Mouse (Mus musculus) lung, postnatal 10 days (tissue): ENCODE results near the gene Frs2.

ENCODE experiments used
- DNase-seq: peaks from one replicate; pipeline ENCODE4 v3.0.0; 2021

Gene Frs2

GRCm38 (mm10) chr10:117148361-117149003 lies at the start of gene Frs2:
Gene Frs2, minus strand, starts transcription at chr10:117148534.
- peak; percentile 98 for DNase-seq

DNA sequence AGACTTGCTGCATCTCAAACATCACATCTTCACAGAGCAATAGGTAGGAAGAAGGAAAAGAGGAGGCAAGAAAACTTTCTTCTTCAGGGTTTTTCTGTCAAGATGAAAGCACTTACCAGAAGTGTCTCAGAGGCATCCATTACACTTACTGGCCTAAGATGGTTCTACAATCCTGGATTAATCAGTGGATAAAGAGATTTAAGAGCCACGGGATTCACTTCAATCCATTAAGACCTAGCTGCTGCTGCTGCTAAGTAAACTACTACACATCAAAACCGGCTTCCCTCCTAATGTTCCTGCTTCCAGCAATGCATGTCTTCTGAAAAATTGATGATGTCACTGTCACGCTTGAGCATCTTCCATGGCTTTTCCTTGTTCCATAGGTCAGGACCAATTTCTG lies 48.4 kb upstream of the Frs2 start:
- DNase-seq: no peak

DNA sequence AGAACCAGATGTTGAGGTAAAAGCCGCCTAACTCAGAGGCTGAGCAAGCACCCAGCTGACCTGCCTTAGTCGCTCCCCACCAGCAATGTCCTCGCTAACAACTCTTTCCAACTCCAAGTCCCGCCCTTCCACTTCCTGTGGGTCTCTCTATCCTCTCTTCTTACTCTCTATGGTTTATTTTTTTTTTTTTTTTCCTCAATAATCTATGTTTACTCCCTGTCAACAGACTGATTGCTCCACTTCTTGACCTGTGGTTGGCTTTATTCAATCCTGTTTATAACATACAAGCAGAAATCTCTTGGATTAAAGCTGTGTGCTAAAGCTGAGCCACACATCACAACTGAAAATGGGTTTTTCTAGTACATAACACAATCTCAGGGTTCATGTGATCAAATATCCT lies 47.4 kb upstream of the Frs2 start:
- DNase-seq: no peak

GRCm38 (mm10) chr10:117195005-117195404 lies 46.7 kb upstream of the Frs2 start:
- no peak for DNase-seq

GRCm38 (mm10) chr10:117193364-117193763 lies 45.0 kb upstream of the Frs2 start:
- no peak for DNase-seq

GRCm38 (mm10) chr10:117185399-117186089 lies 37.2 kb upstream of the Frs2 start:
- no peak for DNase-seq

GRCm38 (mm10) chr10:117181098-117181497 lies 32.8 kb upstream of the Frs2 start:
- no peak for DNase-seq

DNA sequence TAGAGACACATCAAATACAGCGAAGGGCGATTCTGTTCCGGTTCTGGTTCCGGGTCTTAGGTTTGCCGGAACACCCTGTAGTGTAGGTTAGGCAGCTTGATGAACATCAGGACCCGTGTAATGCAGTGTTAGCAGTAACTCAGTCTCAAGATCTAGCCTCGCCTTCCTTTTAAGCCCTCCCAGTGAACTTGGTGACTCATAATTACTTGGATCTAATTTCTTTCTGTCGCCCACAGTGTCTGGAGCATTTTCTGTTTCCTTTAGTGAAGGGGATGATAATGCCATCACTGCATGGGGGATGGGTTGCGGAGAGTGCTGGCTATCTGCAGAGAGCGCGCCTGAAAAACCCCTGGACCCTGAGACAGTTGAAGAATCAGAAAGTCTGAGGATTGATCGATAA lies 26.3 kb upstream of the Frs2 start:
- DNase-seq: no peak

GRCm38 (mm10) chr10:117173566-117174438 lies 25.5 kb upstream of the Frs2 start:
- no peak for DNase-seq

DNA sequence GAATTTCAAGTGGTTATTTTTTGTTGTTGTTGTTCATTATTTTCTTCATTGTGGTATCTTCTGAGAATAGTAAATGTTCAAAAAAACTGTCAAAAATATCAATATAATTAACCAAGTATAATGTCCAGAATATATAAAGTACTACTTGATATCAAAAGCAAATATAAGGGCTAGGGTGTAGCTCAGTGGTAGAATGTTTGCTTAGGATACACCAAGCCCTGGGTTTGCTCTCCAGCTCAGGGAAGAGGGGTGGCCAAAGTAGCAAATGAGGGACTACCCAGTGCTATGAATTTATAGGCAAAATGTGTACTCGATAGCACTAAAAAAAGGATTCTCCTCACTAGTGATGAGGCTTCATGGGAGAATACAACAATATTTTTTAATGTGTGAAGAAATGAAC lies 24.8 kb upstream of the Frs2 start:
- DNase-seq: no peak

GRCm38 (mm10) chr10:117172069-117172468 lies 23.7 kb upstream of the Frs2 start:
- peak; percentile 65 for DNase-seq

- no peak for DNase-seq
These were observed 18.6 kb upstream of the Frs2 start for GRCm38 (mm10) chr10:117166785-117167425.

- DNase-seq: no peak
These were observed 14.3 kb upstream of the Frs2 start for GRCm38 (mm10) chr10:117162662-117163061.

- no peak for DNase-seq
These were observed 11.8 kb upstream of the Frs2 start for GRCm38 (mm10) chr10:117160099-117160498.

DNA sequence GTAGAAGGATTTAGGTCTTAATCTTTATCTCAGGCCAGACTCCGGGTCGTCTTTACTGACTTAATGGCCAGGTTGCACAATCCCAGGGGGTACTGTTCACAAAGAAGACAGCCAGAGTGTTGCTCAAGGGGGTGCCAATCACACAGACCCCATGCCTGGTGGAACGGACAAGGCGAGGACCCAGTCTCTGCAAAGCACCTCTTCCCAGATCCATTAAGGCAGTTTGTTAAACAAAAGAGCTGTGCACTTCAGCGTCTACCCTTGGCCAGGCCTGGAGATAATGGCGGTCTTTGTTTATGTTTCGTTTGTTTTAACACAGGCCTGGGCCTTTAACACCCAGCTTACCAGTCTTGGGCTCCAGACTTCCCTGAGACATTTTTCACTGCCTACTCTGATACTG lies 3.9 kb upstream of the Frs2 start:
- DNase-seq: no peak

- no peak for DNase-seq
These were observed 3.3 kb upstream of the Frs2 start for GRCm38 (mm10) chr10:117151676-117152075.

- DNase-seq: no peak
These were observed 2.9 kb upstream of the Frs2 start for GRCm38 (mm10) chr10:117151241-117151640.

DNA sequence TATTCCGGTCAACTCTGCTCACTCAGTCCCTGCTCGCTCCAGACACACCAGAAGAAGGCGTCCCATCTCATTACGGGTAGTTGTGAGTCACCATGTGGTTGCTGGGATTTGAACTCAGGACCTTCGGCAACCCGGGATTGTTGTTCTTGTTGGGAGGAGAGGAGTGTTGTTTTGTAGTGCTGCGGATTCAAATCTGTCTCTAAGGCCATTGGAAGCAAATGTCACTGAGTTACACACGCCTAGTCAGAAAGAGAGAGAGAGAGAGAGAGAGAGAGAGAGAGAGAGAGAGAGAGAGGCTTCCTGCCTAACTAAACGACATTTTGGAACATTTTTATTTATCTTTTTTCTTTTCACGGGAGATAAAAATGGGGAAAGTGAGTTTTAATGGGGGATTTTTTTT lies 2.4 kb upstream of the Frs2 start:
- no peak for DNase-seq

DNA sequence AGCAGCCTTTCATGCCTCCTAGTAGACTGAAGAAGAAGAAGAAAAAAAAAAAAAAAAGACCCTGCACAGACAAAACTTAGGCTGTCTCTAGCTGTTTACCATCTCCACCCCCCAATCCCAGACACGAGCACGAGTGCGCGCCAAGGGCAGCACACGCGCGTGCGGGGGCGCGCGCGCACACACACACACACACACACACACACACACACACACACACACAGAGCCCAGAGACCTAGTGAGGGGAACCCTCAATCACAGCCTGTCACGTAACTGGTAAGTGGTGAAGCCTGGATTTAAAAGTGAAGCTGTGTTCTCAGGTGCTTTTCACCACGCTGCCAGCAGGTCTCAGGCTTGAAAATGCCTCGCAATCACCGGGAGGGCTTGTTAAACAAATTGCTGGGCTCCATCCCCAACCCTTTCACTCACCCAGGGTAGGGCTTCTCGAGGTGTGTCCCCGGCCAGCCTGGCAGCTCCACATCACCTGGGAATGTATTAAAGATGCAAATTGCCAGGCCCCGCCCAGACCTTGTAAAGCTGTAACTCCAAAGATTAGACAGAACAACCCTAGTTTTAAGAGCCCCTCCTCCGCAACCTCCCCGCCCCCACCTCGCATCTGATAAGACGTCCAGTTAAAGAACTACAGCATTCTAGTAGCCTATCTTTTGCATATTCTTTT lies 1.7 kb upstream of the Frs2 start:
- peak; percentile 49 for DNase-seq

DNA sequence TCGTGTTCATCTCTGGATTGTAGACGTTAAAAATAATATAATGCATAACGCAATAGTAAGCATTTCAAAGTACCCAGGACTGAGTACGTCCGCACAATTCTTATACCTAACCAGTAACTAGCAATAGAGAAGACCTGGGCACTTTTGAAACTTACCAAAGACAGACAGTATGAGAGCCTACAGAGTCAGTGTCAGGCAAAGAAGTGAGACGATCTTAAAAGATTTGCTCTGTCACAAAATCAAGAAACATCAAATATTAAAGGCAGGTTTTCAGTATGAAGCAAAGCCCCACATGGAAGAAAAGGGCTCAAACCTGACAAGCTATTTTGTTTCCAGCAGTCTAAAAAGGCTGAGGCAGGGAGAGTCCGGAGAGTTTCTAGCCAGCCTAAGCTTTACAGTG lies 907 bp upstream of the Frs2 start:
- no peak for DNase-seq

- DNase-seq: peak; percentile 53
These were observed 622 bp downstream of the Frs2 start for GRCm38 (mm10) chr10:117147463-117148360.

GRCm38 (mm10) chr10:117146421-117146820 lies 1.9 kb downstream of the Frs2 start:
- DNase-seq: no peak
